Mouse (Mus musculus) liver, embryonic 11.5 days (tissue): ENCODE data around the gene Rnf111. TPM values are rescaled to one million over a fixed set of nuclear protein-coding genes. Genes with fewer than 3 reads are reported as not detected.
A peak's percentile ranks its signal among the peaks of the same experiment; 100 is the strongest.

Experiments
- ATAC-seq: fragments of 200-750 bp; cut with Nextera tagmentation; replicated peaks from 2 replicates; pipeline ENCODE4 v1.8.0; 2017; ENCODE audit warnings: moderate number of reproducible peaks, mild to moderate bottlenecking, moderate TSS enrichment, moderate library complexity; ENCODE audit not compliant: low FRiP score
- DNase-seq: peaks from one replicate; pipeline ENCODE4 v3.0.0-alpha.2; 2017; ENCODE audit warnings: low spot score
- H3K27ac ChIP-seq: fragments of 300-500 bp; sonication (generic); 2 replicates; pipeline ENCODE4 v1.5.1; 2014; ENCODE audit warnings: mild to moderate bottlenecking, low read depth, low read length, control low read depth
- H3K27me3 ChIP-seq: fragments of 300-500 bp; sonication (generic); replicated peaks from 2 replicates; pipeline ENCODE4 v1.6.1; 2014; ENCODE audit warnings: low read length, mixed read lengths; ENCODE audit not compliant: control insufficient read depth, insufficient read depth
- H3K36me3 ChIP-seq: fragments of 300-500 bp; sonication (generic); 2 replicates; pipeline ENCODE4 v1.6.1; 2014; ENCODE audit warnings: mild to moderate bottlenecking, low read length, moderate library complexity, mixed read lengths; ENCODE audit not compliant: control insufficient read depth, insufficient read depth
- H3K4me1 ChIP-seq: fragments of 300-500 bp; sonication (generic); replicated peaks from 2 replicates; pipeline ENCODE4 v1.6.1; 2014; ENCODE audit warnings: low read length, mixed read lengths; ENCODE audit not compliant: control insufficient read depth, insufficient read depth
- H3K4me2 ChIP-seq: fragments of 300-500 bp; sonication (generic); 2 replicates; pipeline ENCODE4 v1.6.1; 2014; ENCODE audit warnings: mild to moderate bottlenecking, control low read depth, moderate library complexity
- H3K4me3 ChIP-seq: fragments of 300-500 bp; sonication (generic); 2 replicates; pipeline ENCODE4 v1.5.1; 2014; ENCODE audit warnings: low read depth, low read length, control low read depth
- H3K9ac ChIP-seq: fragments of 300-500 bp; sonication (generic); 2 replicates; pipeline ENCODE4 v1.6.1; 2014; ENCODE audit warnings: low read depth, low read length, control low read depth
- H3K9me3 ChIP-seq: fragments of 300-500 bp; sonication (generic); 2 replicates; pipeline ENCODE4 v1.6.1; 2016; ENCODE audit warnings: low read length, inconsistent platforms, mixed read lengths; ENCODE audit not compliant: control insufficient read depth
- WGBS: fragments of 180-500 bp; shearing (Covaris S2); extraction: QIAGEN DNeasy Blood & Tissue Kit; methylation state at CpG from one replicate; pipeline ENCODE4 v1.1.7; 2014; 5-methylcytosine and 5-hydroxymethylcytosine counted together
- polyA plus RNA-seq: library from polyadenylated mRNA; unstranded; fragments of >200 nt; fragmentation: Nextera tagmentation; extraction: Ambion mirVana; gene quantifications from 2 replicates; pipeline ENCODE4 v1.2.1, GENCODE M21; 2014

Gene Rnf111
- polyA plus RNA-seq, 1 experiment from 2014 or later: 23.3 TPM

DNA sequence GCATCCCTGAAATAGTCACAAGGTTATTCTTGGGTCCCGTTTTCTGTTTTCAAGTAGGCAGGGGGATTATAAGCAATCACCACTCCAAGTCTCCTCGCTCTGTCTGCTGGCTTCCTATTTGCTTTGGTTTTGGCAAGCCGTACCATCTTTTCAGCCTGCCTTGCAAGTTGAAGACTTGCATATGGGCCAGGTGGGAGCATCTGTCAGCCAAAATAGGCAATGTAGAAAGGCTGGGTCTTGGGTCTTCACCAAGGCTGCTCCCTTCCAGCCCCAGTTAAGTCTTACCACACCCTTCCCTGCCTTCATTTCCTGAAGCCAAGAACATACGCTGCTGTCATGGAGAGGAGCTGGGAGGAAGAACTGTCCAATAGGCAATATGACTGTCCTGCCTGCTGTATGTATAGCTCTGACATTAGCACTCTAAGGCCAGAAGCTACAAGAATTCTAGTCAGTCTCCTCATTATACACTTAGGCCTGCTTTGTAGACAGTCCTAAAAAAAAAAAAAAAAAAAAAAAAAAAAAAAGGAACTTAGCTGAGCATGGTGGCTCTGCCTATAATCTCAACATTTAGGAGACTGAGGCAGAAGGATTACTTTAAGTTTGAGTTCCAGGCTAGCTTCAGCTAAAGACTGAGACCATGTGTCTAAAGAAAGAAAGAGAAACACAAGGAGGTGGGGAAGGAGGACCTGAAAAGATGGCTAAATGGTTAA lies 116.0 kb downstream of the Rnf111 start:
- no peak overlapping the region for H3K27ac ChIP-seq
- H3K9ac ChIP-seq: no peak overlapping the region
- no peaks in the 10 kb centered on the region for H3K36me3 ChIP-seq
- ATAC-seq: no peak
- WGBS: 78% methylated on average over 4 of the region's 4 CpGs
- no peaks in the 10 kb centered on the region; the same call in 1 of the 2 replicates for H3K27me3 ChIP-seq
- no peak overlapping the region for H3K4me3 ChIP-seq
- DNase-seq: no peak
- H3K4me1 ChIP-seq: peaks cover 9% of the 10 kb centered on the region
- H3K4me2 ChIP-seq: no peak overlapping the region
- no peaks in the 10 kb centered on the region for H3K9me3 ChIP-seq

DNA sequence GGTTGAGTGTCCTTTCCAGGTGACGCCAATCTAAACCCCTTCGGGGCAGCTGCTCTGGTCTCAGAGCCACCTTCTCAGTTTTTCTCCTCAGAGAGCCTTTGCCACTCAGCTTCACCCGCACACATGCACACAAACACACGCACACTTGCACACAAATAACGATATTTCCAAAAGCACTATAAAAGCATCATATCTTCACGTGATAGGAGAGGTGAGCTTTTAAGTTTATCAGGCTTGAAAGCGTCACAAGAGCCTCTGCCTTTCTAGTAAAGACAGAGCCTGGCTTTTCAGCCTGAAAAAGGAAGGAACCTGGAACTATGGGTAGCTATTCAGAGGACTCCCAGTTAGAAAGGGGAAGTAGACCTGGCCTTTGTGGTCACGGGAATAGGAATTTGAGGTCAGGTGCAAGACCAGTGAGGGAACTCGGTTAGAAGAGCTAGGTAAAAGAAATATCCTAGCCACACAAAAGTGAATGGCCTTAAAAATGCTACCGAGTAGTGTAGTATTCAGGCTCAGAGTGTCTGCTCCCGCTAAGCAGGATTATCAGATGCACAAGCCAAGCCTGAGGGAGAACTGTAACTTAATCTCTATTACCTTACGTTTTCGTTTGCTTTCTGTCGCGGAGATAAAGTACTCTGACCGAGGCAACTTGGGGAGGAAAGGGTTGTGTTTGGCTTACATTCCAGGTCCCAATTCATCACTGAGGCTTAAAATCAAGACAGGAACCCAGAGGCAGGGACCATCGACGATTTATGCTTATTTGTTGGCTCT lies 118.4 kb downstream of the Rnf111 start:
- peak; percentile 80 for ATAC-seq
- peaks cover 11% of the 10 kb centered on the region for H3K4me1 ChIP-seq
- H3K9me3 ChIP-seq: no peaks in the 10 kb centered on the region
- H3K9ac ChIP-seq: 0 out of 2 replicates have a peak overlapping the region, but pooled peaks have one; percentile 20
- 48% methylated on average over 18 of the region's 18 CpGs for WGBS
- H3K4me2 ChIP-seq: peak overlapping the region; percentile 33; the same call in 1 of the 2 replicates
- H3K4me3 ChIP-seq: no peak overlapping the region
- H3K36me3 ChIP-seq: 0 out of 2 replicates have a peak, but pooled peaks cover 2% of the 10 kb centered on the region
- peak overlapping the region; percentile 52 for H3K27ac ChIP-seq
- no peaks in the 10 kb centered on the region; the same call in 1 of the 2 replicates for H3K27me3 ChIP-seq
- no peak for DNase-seq

GRCm38 (mm10) chr9:70384494-70384893 lies 119.0 kb downstream of the Rnf111 start:
- Histone ChIP-seq H3K9me3 (no peaks in the 10 kb centered on the region), H3K27me3 (no peaks in the 10 kb centered on the region; the same call in 1 of the 2 replicates), H3K4me2 (no peak overlapping the region), H3K9ac (no peak overlapping the region), H3K27ac (no peak overlapping the region), H3K36me3 (0 out of 2 replicates have a peak, but pooled peaks cover 2% of the 10 kb centered on the region), H3K4me3 (no peak overlapping the region), H3K4me1 (peaks cover 11% of the 10 kb centered on the region)
- ATAC-seq (no peak), DNase-seq (no peak)
- 82% methylated on average over 4 of the region's 4 CpGs for WGBS

DNA sequence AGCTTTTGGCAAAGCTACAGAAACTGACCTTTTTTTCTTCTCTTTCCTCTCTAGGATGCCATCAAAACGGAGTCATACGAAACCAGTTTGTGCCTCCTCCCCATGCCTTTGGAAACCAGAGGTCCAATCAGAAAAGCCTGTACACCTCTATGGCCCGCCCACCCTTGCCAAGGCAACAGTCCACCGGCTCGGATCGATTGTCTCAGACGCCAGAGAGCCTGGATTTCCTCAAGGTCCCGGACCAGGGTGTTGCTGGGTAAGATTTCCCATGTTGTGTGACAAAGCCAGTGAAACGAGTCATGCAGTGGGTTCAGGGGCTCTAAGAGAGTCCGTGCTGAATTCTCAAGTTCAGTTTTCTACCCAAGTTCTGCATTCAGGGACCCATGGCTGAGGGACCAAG lies 119.8 kb downstream of the Rnf111 start:
- H3K36me3 ChIP-seq: 0 out of 2 replicates have a peak, but pooled peaks cover 2% of the 10 kb centered on the region
- WGBS: 72% methylated on average over 10 of the region's 10 CpGs

DNA sequence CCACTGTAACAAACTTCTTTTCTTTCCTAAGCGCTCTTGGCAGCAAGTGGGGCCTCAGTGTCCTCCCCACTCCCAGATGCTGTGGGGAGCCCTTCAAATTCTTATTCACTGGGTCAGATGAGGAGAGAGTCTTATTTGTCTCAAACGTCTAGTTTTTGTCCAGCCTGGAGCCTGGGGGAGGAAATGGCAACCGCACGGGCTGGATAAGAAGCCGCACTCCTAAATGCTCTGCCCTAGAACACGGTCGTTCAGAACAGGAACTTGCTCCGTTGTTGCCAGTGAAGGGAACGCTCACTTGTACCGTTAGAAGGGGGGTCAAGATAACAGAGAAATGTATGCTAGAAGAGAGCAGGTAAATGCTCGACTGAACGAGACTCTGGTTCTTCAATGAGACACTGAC lies 121.4 kb downstream of the Rnf111 start:
- no peaks in the 10 kb centered on the region for H3K9me3 ChIP-seq
- no peak overlapping the region for H3K27ac ChIP-seq
- WGBS: 51% methylated on average over 12 of the region's 12 CpGs
- 0 out of 2 replicates have a peak, but pooled peaks cover 2% of the 10 kb centered on the region for H3K36me3 ChIP-seq
- H3K4me2 ChIP-seq: no peak overlapping the region
- H3K9ac ChIP-seq: no peak overlapping the region
- H3K27me3 ChIP-seq: no peaks in the 10 kb centered on the region
- H3K4me1 ChIP-seq: peaks cover 11% of the 10 kb centered on the region
- no peak overlapping the region for H3K4me3 ChIP-seq
- DNase-seq (no peak), ATAC-seq (no peak)

More for the DNA sequence above, 119.8 kb downstream of the Rnf111 start:
- ATAC-seq (no peak), DNase-seq (no peak)
- no peaks in the 10 kb centered on the region for H3K27me3 ChIP-seq
- no peak overlapping the region for H3K27ac ChIP-seq
- no peak overlapping the region for H3K4me3 ChIP-seq
- peaks cover 11% of the 10 kb centered on the region for H3K4me1 ChIP-seq
- H3K9me3 ChIP-seq: no peaks in the 10 kb centered on the region
- H3K4me2 ChIP-seq: no peak overlapping the region
- no peak overlapping the region for H3K9ac ChIP-seq

- Histone ChIP-seq H3K27me3 (no peaks in the 10 kb centered on the region), H3K36me3 (0 out of 2 replicates have a peak, but pooled peaks cover 2% of the 10 kb centered on the region), H3K27ac (no peak overlapping the region), H3K4me2 (no peak overlapping the region), H3K9ac (no peak overlapping the region), H3K9me3 (no peaks in the 10 kb centered on the region), H3K4me3 (no peak overlapping the region), H3K4me1 (peaks cover 7% of the 10 kb centered on the region)
- ATAC-seq: no peak
- 81% methylated on average over 7 of the region's 7 CpGs for WGBS
- no peak for DNase-seq
These were observed 123.7 kb downstream of the Rnf111 start for GRCm38 (mm10) chr9:70379502-70380467.
